Mouse (Mus musculus) spleen, adult 2 months (tissue): ENCODE measurements around the gene Topors.

Source experiments
- CTCF ChIP-seq: fragments of 200-500 bp; IDR thresholded peaks from 2 replicates; pipeline ENCODE4 v1.5.1; 2011; ENCODE audit warnings: mild to moderate bottlenecking, inconsistent platforms; ENCODE audit not compliant: insufficient read depth, insufficient read length, insufficient replicate concordance; ENCODE audit errors: extremely low read depth
- POLR2A ChIP-seq: fragments of 200-500 bp; IDR thresholded peaks from 2 replicates; pipeline ENCODE4 v1.6.1; 2011; ENCODE audit warnings: low read depth, low read length, inconsistent platforms

GRCm38 (mm10) chr4:40309682-40310081 lies 40.0 kb upstream of the Topors start:
- TF ChIP-seq CTCF: no peak
- no peak for TF ChIP-seq POLR2A
